Mouse (Mus musculus) CH12.LX (cell line): ENCODE data around the gene 1700093K21Rik.

Source experiments
- EP300 ChIP-seq: IDR thresholded peaks from 2 replicates; pipeline ENCODE4 v1.6.1; 2011; ENCODE audit warnings: low read length, improper control_type of control experiment
- HCFC1 ChIP-seq: IDR thresholded peaks from 2 replicates; pipeline ENCODE4 v1.6.1; 2012; ENCODE audit warnings: low read depth, mild to moderate bottlenecking, inconsistent platforms, low read length, improper control_type of control experiment
- NRF1 ChIP-seq: IDR thresholded peaks from 2 replicates; pipeline ENCODE4 v1.6.1; 2014; ENCODE audit warnings: low read depth, mild to moderate bottlenecking, inconsistent platforms, low read length, improper control_type of control experiment, moderate library complexity
- ZC3H11A ChIP-seq: IDR thresholded peaks from 2 replicates; pipeline ENCODE4 v1.6.1; 2012; ENCODE audit warnings: low read depth, mild to moderate bottlenecking, inconsistent platforms, low read length, improper control_type of control experiment
- ZKSCAN1 ChIP-seq: IDR thresholded peaks from 2 replicates; pipeline ENCODE4 v1.6.1; 2012; ENCODE audit warnings: low read depth, inconsistent platforms, low read length, improper control_type of control experiment, borderline replicate concordance

DNA sequence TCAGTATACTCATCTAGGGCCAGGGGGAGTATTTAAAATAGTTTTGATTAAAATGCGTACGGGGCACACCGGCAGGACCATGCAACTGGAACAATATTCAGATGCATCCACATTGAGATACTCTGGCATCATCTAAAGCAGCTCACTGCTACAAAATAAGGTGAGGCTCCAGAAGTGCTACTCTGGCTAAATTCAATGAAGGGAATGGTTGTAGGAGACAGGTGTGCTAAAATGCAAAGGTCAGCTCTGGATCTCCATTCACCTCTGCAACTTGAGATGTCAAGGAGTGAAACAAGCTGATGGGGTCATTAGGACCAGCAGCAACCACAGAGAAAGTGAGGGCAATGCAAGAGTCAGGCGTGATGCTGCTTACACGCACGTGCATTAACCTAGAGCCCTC, 25.7 kb downstream of the 1700093K21Rik start:
- TF ChIP-seq ZKSCAN1 (no peak), HCFC1 (no peak), NRF1 (no peak), EP300 (no peak), ZC3H11A (no peak)
